Mouse (Mus musculus) bone marrow macrophage, adult 2 months (primary cell): ENCODE results near the gene Fbxl22.

ENCODE experiments used
- CTCF ChIP-seq: IDR thresholded peaks from 2 replicates; pipeline ENCODE4 v1.5.1; 2012; ENCODE audit warnings: low read depth, mild to moderate bottlenecking, low read length, moderate library complexity
- POLR2A ChIP-seq: IDR thresholded peaks from 2 replicates; pipeline ENCODE4 v1.6.1; 2012; ENCODE audit warnings: mild to moderate bottlenecking, low read depth, low read length, borderline replicate concordance

GRCm38 (mm10) chr9:66510351-66510841 is 4.0 kb downstream of the Fbxl22 start:
- TF ChIP-seq CTCF (no peak), POLR2A (no peak)
